Mouse (Mus musculus): ENCODE results near the gene Abhd10.

DNA sequence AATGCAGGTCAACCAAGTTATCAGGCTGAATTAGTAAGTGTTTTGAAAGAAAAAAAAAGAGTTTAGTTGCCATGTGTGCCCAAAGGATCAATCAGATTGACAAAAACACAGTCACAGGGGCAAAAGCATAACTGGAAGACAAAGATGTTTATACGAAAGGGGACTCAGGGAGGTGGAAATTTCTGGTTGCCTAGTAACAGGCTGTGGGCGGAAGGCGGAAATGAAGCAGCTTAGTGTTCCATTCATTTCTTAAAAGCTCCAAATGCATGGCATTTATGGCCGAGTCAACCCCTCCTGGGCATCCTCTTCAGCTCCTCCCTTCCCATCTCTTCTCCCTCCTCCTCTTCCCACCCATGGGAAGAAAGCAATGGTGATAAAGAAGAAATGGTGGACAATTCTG, 52.6 kb downstream of the Abhd10 start:
- TF ChIP-seq POLR2A (IDR thresholded peaks at IDR 0.05; ENCODE audit: control insufficient read depth, low read depth, low read length) (no peak), CTCF (IDR thresholded peaks at IDR 0.05; ENCODE audit: control insufficient read depth, insufficient read depth, insufficient replicate concordance, low read depth, low read length) (no peak)
